ENCODE assay signal across 11 mouse cellular contexts in the genomic region with DNA sequence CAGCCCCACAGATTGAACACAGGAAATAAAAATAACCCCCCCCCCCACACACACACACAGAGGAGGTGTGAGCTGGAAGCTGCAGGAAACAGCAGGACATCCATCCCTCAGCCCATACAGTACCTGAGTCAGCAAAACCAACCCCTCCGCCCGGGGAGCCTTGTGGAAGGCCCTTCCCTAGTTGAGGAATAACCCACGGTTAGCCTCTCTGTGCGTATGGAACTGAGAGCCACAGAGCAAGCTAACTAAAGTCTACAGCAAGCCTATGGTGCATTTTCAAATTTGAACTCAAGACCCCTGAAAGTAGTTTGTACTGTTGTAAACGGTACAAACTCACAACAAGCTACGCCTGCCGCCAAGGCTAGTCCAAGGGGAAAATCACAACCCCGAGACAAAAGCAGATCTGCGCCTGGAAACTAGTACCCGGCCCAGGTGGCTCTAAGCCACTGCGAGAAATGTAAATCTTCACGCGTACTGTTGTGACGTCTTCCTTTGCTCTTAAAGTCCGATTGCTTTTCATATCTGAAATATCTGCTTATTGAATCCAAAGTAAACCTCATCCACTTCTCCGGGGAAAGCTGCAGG. TPM values are rescaled to one million over a fixed set of nuclear protein-coding genes. Genes with fewer than 3 reads are reported as not detected.
A peak's percentile ranks its signal among the peaks of the same experiment; 100 is the strongest.
DNase-seq lines count a peak whose midpoint lies in the region; ATAC-seq and TF ChIP-seq lines count a peak whose summit lies in the region.
"Had no signal": no experiment of that assay in that cellular context is flagged by ENCODE, and none has a peak within 500 bp of the region (broad histone marks: within the 10 kb centered on the region; RNA-seq: fewer than 3 reads in every experiment).

No protein-coding gene starts in this region.

- H3K4me2 ChIP-seq in forebrain, embryonic 11.5 days (ENCODE audit: low read depth, low read length, severe bottlenecking): no peak overlapping the region
- H3K4me2 ChIP-seq in lung, postnatal 0 days (replicated peaks; ENCODE audit: low read depth, low read length): 0 out of 2 replicates have a peak overlapping the region, but pooled peaks have one; percentile 0
- H3K4me2 ChIP-seq in heart, embryonic 15.5 days: peak overlapping the region; percentile 19; the same call in 1 of the 2 replicates
- peak overlapping the region; percentile 48 for H3K4me2 ChIP-seq in liver, postnatal 0 days (ENCODE audit: low read depth, low read length)

- H3K27me3 ChIP-seq in forebrain, embryonic 10.5 days (ENCODE audit: poor library complexity, severe bottlenecking): peaks cover 7% of the 10 kb centered on the region
- H3K27me3 ChIP-seq in forebrain, embryonic 11.5 days (ENCODE audit: control insufficient read depth, insufficient read depth, low read length): no peaks in the 10 kb centered on the region
- no peaks in the 10 kb centered on the region for H3K27me3 ChIP-seq in lung, postnatal 0 days (replicated peaks; ENCODE audit: insufficient read depth, low read length)
- H3K27me3 ChIP-seq in heart, embryonic 15.5 days: no peaks in the 10 kb centered on the region
- no peaks in the 10 kb centered on the region for H3K27me3 ChIP-seq in liver, postnatal 0 days (ENCODE audit: insufficient read depth, low read length)

- peaks cover 28% of the 10 kb centered on the region for H3K36me3 ChIP-seq in forebrain, embryonic 10.5 days (replicated peaks)
- no peaks in the 10 kb centered on the region; the same call in 1 of the 2 replicates for H3K36me3 ChIP-seq in forebrain, embryonic 11.5 days (ENCODE audit: control insufficient read depth, insufficient read depth, low read length)
- no peaks in the 10 kb centered on the region for H3K36me3 ChIP-seq in lung, postnatal 0 days (ENCODE audit: insufficient read depth, low read length)
- peaks cover 9% of the 10 kb centered on the region; the same call in 1 of the 2 replicates for H3K36me3 ChIP-seq in heart, embryonic 15.5 days
- peaks cover 22% of the 10 kb centered on the region for H3K36me3 ChIP-seq in liver, postnatal 0 days (replicated peaks; ENCODE audit: insufficient read depth, low read length)

- TF ChIP-seq EP300 in lung, postnatal 0 days (IDR thresholded peaks at IDR 0.05): no peak
- TF ChIP-seq EP300 in liver, postnatal 0 days (IDR thresholded peaks at IDR 0.05; ENCODE audit: low read depth): no peak

- no peak for TF ChIP-seq CTCF in lung, postnatal 0 days (IDR thresholded peaks at IDR 0.05)
- TF ChIP-seq CTCF in liver, postnatal 0 days (IDR thresholded peaks at IDR 0.05; ENCODE audit: low read depth): no peak

- H3K4me1 ChIP-seq in forebrain, embryonic 10.5 days: peaks cover 45% of the 10 kb centered on the region
- H3K4me1 ChIP-seq in forebrain, embryonic 11.5 days (replicated peaks; ENCODE audit: control insufficient read depth, insufficient read depth, low read length): peaks cover 5% of the 10 kb centered on the region
- peaks cover 6% of the 10 kb centered on the region; the same call in 1 of the 2 replicates for H3K4me1 ChIP-seq in lung, postnatal 0 days (ENCODE audit: insufficient read depth, low read depth, low read length)
- peaks cover 48% of the 10 kb centered on the region for H3K4me1 ChIP-seq in heart, embryonic 15.5 days (replicated peaks)
- H3K4me1 ChIP-seq in liver, postnatal 0 days (ENCODE audit: insufficient read depth): peaks cover 21% of the 10 kb centered on the region

- no peak for DNase-seq in forebrain, embryonic 10.5 days (ENCODE audit: extremely low spot score, low spot score)
- no peak for DNase-seq in forebrain, embryonic 11.5 days (ENCODE audit: low spot score)
- no peak for DNase-seq in lung, postnatal 0 days (ENCODE audit: low spot score)
- DNase-seq in lung, postnatal 10 days: no peak
- DNase-seq in liver, postnatal 0 days: no peak
- no peak for DNase-seq in layer of hippocampus, adult 9-11 months
- no peak for DNase-seq in adrenal gland, adult 8-10 months

- 82% methylated on average over 16 of the region's 16 CpGs for WGBS in forebrain, embryonic 10.5 days
- 84% methylated on average over 16 of the region's 16 CpGs for WGBS in forebrain, embryonic 11.5 days
- 37% methylated on average over 16 of the region's 16 CpGs for WGBS in lung, postnatal 0 days
- 57% methylated on average over 16 of the region's 16 CpGs for WGBS in heart, embryonic 15.5 days
- WGBS in liver, postnatal 0 days (ENCODE audit: insufficient replicate concordance): 51% methylated on average over 16 of the region's 16 CpGs

- no peak overlapping the region for H3K9ac ChIP-seq in forebrain, embryonic 11.5 days (ENCODE audit: low read length)
- no peak overlapping the region for H3K9ac ChIP-seq in lung, postnatal 0 days (replicated peaks; ENCODE audit: low read depth)
- H3K9ac ChIP-seq in heart, embryonic 15.5 days: no peak overlapping the region
- H3K9ac ChIP-seq in liver, postnatal 0 days (replicated peaks): no peak overlapping the region

- ATAC-seq in forebrain, embryonic 11.5 days (replicated peaks; ENCODE audit: low FRiP score): no peak
- ATAC-seq in lung, postnatal 0 days: no peak
- peak; percentile 59 for ATAC-seq in heart, embryonic 15.5 days (replicated peaks; ENCODE audit: insufficient number of reproducible peaks, insufficient read depth, low FRiP score, low read depth)
- ATAC-seq in liver, postnatal 0 days: no peak; the same call in 1 of the 2 replicates

- no peaks in the 10 kb centered on the region for H3K9me3 ChIP-seq in forebrain, embryonic 10.5 days
- no peaks in the 10 kb centered on the region for H3K9me3 ChIP-seq in forebrain, embryonic 11.5 days (ENCODE audit: control insufficient read depth, low read length)
- no peaks in the 10 kb centered on the region for H3K9me3 ChIP-seq in lung, postnatal 0 days (ENCODE audit: low read length)
- H3K9me3 ChIP-seq in heart, embryonic 15.5 days (replicated peaks): no peaks in the 10 kb centered on the region
- H3K9me3 ChIP-seq in liver, postnatal 0 days (ENCODE audit: low read length): no peaks in the 10 kb centered on the region

- H3K27ac ChIP-seq in forebrain, embryonic 10.5 days: peak overlapping the region; percentile 27; the same call in 1 of the 2 replicates
- H3K27ac ChIP-seq in forebrain, embryonic 11.5 days (ENCODE audit: low read depth, low read length): no peak overlapping the region
- H3K27ac ChIP-seq in lung, postnatal 0 days (ENCODE audit: low read length): peak overlapping the region; percentile 71
- H3K27ac ChIP-seq in heart, embryonic 15.5 days: peak overlapping the region; percentile 71
- peak overlapping the region; percentile 73 for H3K27ac ChIP-seq in liver, postnatal 0 days (ENCODE audit: low read depth)

- H3K4me3 ChIP-seq in forebrain, embryonic 10.5 days: no peak overlapping the region
- no peak overlapping the region for H3K4me3 ChIP-seq in forebrain, embryonic 11.5 days (ENCODE audit: low read depth, low read length)
- H3K4me3 ChIP-seq in lung, postnatal 0 days (ENCODE audit: low read depth, low read length): no peak overlapping the region
- no peak overlapping the region for H3K4me3 ChIP-seq in heart, embryonic 15.5 days
- H3K4me3 ChIP-seq in liver, postnatal 0 days (ENCODE audit: low read depth, low read length): no peak overlapping the region
- H3K4me3 ChIP-seq: erythroblast, embryonic 14.5 days had no signal

RNA-seq across cellular contexts. Expression of a gene that starts 20.3 kb away (rescaled TPM):
- polyA plus RNA-seq in forebrain, embryonic 10.5 days (2016; fragmentation: Nextera tagmentation; extraction: Ambion mirVana): 247 and 249 TPM in 2 replicates
- 233 and 240 TPM in 2 replicates for polyA plus RNA-seq in forebrain, embryonic 11.5 days (2014; fragmentation: Nextera tagmentation; extraction: Ambion mirVana)
- polyA plus RNA-seq in lung, postnatal 0 days (2015; fragmentation: Nextera tagmentation; extraction: Ambion mirVana): 420 and 466 TPM in 2 replicates
- 355 and 362 TPM in 2 replicates for polyA plus RNA-seq in heart, embryonic 15.5 days (2015; fragmentation: Nextera tagmentation; extraction: Ambion mirVana)
- 226 and 229 TPM in 2 replicates for polyA plus RNA-seq in liver, postnatal 0 days (2015; fragmentation: Nextera tagmentation; extraction: Ambion mirVana)
- total RNA-seq in adrenal gland, adult 8-10 months (2022): 100 to 1,000 TPM; 387 to 496 (median 428) TPM

RNA-seq across cellular contexts. Expression of a gene that starts 20.3 kb away (rescaled TPM):
- 42.5 and 44.0 TPM in 2 replicates for polyA plus RNA-seq in forebrain, embryonic 10.5 days (2016; fragmentation: Nextera tagmentation; extraction: Ambion mirVana)
- polyA plus RNA-seq in forebrain, embryonic 11.5 days (2014; fragmentation: Nextera tagmentation; extraction: Ambion mirVana): 50.9 and 53.5 TPM in 2 replicates
- polyA plus RNA-seq in lung, postnatal 0 days (2015; fragmentation: Nextera tagmentation; extraction: Ambion mirVana): 77.8 and 81.2 TPM in 2 replicates
- 96.0 and 106 TPM in 2 replicates for polyA plus RNA-seq in heart, embryonic 15.5 days (2015; fragmentation: Nextera tagmentation; extraction: Ambion mirVana)
- 15.9 and 17.1 TPM in 2 replicates for polyA plus RNA-seq in liver, postnatal 0 days (2015; fragmentation: Nextera tagmentation; extraction: Ambion mirVana)
- 100 to 1,000 TPM; 810 to 947 (median 895) TPM for total RNA-seq in adrenal gland, adult 8-10 months (2022)

RNA-seq across cellular contexts. Expression of a gene that starts 51.1 kb away (rescaled TPM):
- not detected in 2 replicates for polyA plus RNA-seq in forebrain, embryonic 10.5 days (2016; fragmentation: Nextera tagmentation; extraction: Ambion mirVana)
- polyA plus RNA-seq in forebrain, embryonic 11.5 days (2014; fragmentation: Nextera tagmentation; extraction: Ambion mirVana): not detected in 2 replicates
- 0.04 TPM in 2 replicates for polyA plus RNA-seq in lung, postnatal 0 days (2015; fragmentation: Nextera tagmentation; extraction: Ambion mirVana)
- 0.03 TPM in 1 of 2 replicates, not detected in the other for polyA plus RNA-seq in heart, embryonic 15.5 days (2015; fragmentation: Nextera tagmentation; extraction: Ambion mirVana)
- not detected in 2 replicates for polyA plus RNA-seq in liver, postnatal 0 days (2015; fragmentation: Nextera tagmentation; extraction: Ambion mirVana)
- under 1 TPM in 1 of 4 experiments, not detected in 3; 0.05 TPM for total RNA-seq in adrenal gland, adult 8-10 months (2022)
- total RNA-seq: adrenal gland, postnatal 36 days; layer of hippocampus, postnatal 25 days had no signal
- polyA plus RNA-seq: erythroblast, embryonic 14.5 days had no signal
